Mouse (Mus musculus) hindbrain, embryonic 11.5 days (tissue): ENCODE results near the gene Tacc2. TPM values are rescaled to one million over a fixed set of nuclear protein-coding genes. Genes with fewer than 3 reads are reported as not detected.
A peak's percentile ranks its signal among the peaks of the same experiment; 100 is the strongest.

Experiments used
- ATAC-seq: fragments of 200-750 bp; cut with Nextera tagmentation; 2 replicates; pipeline ENCODE4 v1.8.0; 2017; ENCODE audit warnings: mild to moderate bottlenecking, moderate TSS enrichment, moderate library complexity; ENCODE audit not compliant: low FRiP score
- DNase-seq: peaks from one replicate; pipeline ENCODE4 v3.0.0-alpha.2; 2015; ENCODE audit warnings: low spot score
- H3K27ac ChIP-seq: fragments of 300-500 bp; sonication (generic); 2 replicates; pipeline ENCODE4 v1.5.1; 2014; ENCODE audit warnings: mild to moderate bottlenecking, low read depth, low read length
- H3K27me3 ChIP-seq: fragments of 300-500 bp; sonication (generic); 2 replicates; pipeline ENCODE4 v1.6.1; 2014; ENCODE audit warnings: mild to moderate bottlenecking, low read length, moderate library complexity, mixed read lengths; ENCODE audit not compliant: control insufficient read depth, insufficient read depth
- H3K36me3 ChIP-seq: fragments of 300-500 bp; sonication (generic); 2 replicates; pipeline ENCODE4 v1.6.1; 2014; ENCODE audit warnings: mild to moderate bottlenecking, low read length, moderate library complexity, mixed read lengths; ENCODE audit not compliant: control insufficient read depth, insufficient read depth
- H3K4me1 ChIP-seq: fragments of 300-500 bp; sonication (generic); replicated peaks from 2 replicates; pipeline ENCODE4 v1.6.1; 2014; ENCODE audit warnings: low read length, mixed read lengths; ENCODE audit not compliant: control insufficient read depth, insufficient read depth
- H3K4me2 ChIP-seq: fragments of 300-500 bp; sonication (generic); replicated peaks from 2 replicates; pipeline ENCODE4 v1.6.1; 2014; ENCODE audit warnings: mild to moderate bottlenecking, low read depth, low read length
- H3K4me3 ChIP-seq: fragments of 300-500 bp; sonication (generic); 2 replicates; pipeline ENCODE4 v1.5.1; 2014; ENCODE audit warnings: low read depth, low read length
- H3K9ac ChIP-seq: fragments of 300-500 bp; sonication (generic); 2 replicates; pipeline ENCODE4 v1.6.1; 2014; ENCODE audit warnings: low read depth, low read length
- H3K9me3 ChIP-seq: fragments of 300-500 bp; sonication (generic); 2 replicates; pipeline ENCODE4 v1.6.1; 2016; ENCODE audit warnings: low read length; ENCODE audit not compliant: control insufficient read depth
- WGBS: fragments of 180-500 bp; shearing (Covaris S2); extraction: QIAGEN DNeasy Blood & Tissue Kit; methylation state at CpG from one replicate; pipeline ENCODE4 v1.1.7; 2014; 5-methylcytosine and 5-hydroxymethylcytosine counted together
- polyA plus RNA-seq: library from polyadenylated mRNA; unstranded; fragments of >200 nt; fragmentation: Nextera tagmentation; extraction: Ambion mirVana; gene quantifications from 2 replicates; pipeline ENCODE4 v1.2.1, GENCODE M21; 2014

Tacc2 gene
- polyA plus RNA-seq, 1 experiment from 2014 or later: 46.8 TPM

DNA sequence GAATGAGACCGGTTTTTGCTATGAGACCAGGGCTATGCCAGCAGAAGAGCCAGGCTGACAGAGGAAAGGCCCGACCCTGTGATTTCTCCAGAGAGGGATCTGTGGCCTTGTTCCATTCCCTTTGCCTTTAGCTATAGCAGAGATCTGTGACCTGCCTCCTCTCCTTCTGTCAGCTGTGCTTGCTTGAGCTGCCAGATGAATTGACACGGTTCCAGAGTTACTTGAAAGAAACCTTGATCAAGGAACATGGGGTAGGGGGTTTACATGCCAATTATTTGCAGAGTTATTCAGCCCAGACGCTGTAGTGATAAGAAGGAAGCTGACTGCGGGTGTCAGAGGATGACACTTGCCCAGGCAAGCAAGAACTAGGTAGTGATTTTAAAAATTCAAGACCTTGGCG is 20.3 kb downstream of the Tacc2 start:
- H3K27ac ChIP-seq: no peak overlapping the region
- WGBS: 70% methylated on average over 6 of the region's 6 CpGs
- DNase-seq: no peak
- no peak overlapping the region for H3K4me2 ChIP-seq
- H3K27me3 ChIP-seq: no peaks in the 10 kb centered on the region
- H3K9ac ChIP-seq: no peak overlapping the region
- no peak overlapping the region for H3K4me3 ChIP-seq
- H3K4me1 ChIP-seq: no peaks in the 10 kb centered on the region
- H3K9me3 ChIP-seq: no peaks in the 10 kb centered on the region
- no peaks in the 10 kb centered on the region for H3K36me3 ChIP-seq
- ATAC-seq: no peak

- Histone ChIP-seq H3K4me2 (no peak overlapping the region), H3K9me3 (no peaks in the 10 kb centered on the region), H3K9ac (no peak overlapping the region), H3K4me3 (no peak overlapping the region), H3K36me3 (no peaks in the 10 kb centered on the region), H3K4me1 (no peaks in the 10 kb centered on the region), H3K27ac (no peak overlapping the region), H3K27me3 (no peaks in the 10 kb centered on the region)
- 85% methylated on average over 3 of the region's 3 CpGs for WGBS
- DNase-seq (no peak), ATAC-seq (no peak)
These were observed 22.8 kb downstream of the Tacc2 start for GRCm38 (mm10) chr7:130600074-130600473.

DNA sequence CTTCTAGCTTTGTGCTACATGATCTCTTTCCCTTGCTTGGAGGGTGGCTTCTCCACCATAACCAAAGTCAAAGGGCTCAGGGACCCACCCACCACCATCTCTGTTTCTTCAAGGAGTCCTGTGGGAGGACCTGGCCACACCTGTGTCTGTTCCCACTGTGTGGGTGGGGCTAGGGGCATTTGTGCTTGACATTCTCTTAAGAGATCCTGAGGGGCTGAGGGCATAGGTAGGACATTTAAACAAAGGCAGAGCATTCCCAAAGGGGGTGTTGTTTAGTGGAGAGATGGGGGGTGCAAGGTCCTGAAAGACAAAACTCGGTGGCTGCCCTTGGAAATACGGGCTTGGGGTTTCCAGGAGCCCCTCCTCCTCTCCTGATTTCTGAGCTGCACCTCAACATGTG is 23.3 kb downstream of the Tacc2 start:
- no peaks in the 10 kb centered on the region for H3K9me3 ChIP-seq
- no peak overlapping the region for H3K9ac ChIP-seq
- WGBS: 65% methylated on average over 2 of the region's 2 CpGs
- H3K4me1 ChIP-seq: no peaks in the 10 kb centered on the region
- H3K4me2 ChIP-seq: no peak overlapping the region
- no peak overlapping the region for H3K4me3 ChIP-seq
- H3K27ac ChIP-seq: no peak overlapping the region
- ATAC-seq (no peak), DNase-seq (no peak)
- no peaks in the 10 kb centered on the region for H3K36me3 ChIP-seq
- no peaks in the 10 kb centered on the region for H3K27me3 ChIP-seq

DNA sequence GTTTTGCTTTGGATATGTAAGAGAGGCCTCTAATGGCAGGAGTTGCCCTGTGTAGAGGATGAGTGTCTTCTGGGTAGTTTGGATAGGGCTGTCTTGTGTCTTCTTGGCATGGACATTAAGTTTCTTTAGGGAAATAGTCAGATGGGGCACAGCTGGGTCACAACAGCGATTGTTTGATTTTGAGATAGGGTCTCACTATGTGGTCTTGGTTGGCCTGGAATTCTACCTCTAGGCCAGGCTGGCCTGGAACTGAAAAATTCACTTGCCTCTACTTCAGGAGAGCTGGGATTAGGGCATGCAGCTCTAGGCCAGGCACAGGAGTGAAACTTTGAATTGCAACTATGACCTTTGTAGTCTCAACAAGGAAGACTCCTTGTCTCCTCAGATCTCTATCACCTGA is 25.6 kb downstream of the Tacc2 start:
- DNase-seq (no peak), ATAC-seq (no peak)
- no peak overlapping the region for H3K9ac ChIP-seq
- H3K4me1 ChIP-seq: no peaks in the 10 kb centered on the region
- no peaks in the 10 kb centered on the region for H3K9me3 ChIP-seq
- no peak overlapping the region for H3K4me3 ChIP-seq
- 93% methylated on average over 1 of the region's 1 CpGs for WGBS
- no peaks in the 10 kb centered on the region for H3K27me3 ChIP-seq
- H3K4me2 ChIP-seq: no peak overlapping the region
- no peak overlapping the region for H3K27ac ChIP-seq
- no peaks in the 10 kb centered on the region for H3K36me3 ChIP-seq

DNA sequence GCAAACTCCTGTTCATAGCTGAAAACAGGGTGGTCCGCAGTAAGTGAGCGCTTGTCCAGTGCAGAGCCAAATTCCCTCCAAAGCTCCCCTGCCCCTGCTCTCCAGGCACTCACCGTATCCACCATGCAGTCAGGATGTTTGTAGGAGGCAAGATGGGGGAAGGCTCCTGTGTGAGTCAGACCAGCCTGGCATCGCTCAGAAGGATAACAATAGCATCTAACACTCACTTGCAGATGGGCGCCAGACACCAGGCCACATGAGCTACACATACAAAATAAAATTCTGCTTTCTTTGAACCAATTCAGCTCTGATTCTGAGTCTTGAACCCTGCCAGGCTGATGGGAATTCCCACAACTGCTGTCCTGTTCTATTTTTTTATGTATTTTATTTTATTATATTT is 26.3 kb downstream of the Tacc2 start:
- H3K9ac ChIP-seq: no peak overlapping the region
- WGBS: 88% methylated on average over 5 of the region's 5 CpGs
- no peak overlapping the region for H3K4me3 ChIP-seq
- H3K4me1 ChIP-seq: no peaks in the 10 kb centered on the region
- no peaks in the 10 kb centered on the region for H3K36me3 ChIP-seq
- H3K27ac ChIP-seq: no peak overlapping the region
- no peak overlapping the region for H3K4me2 ChIP-seq
- DNase-seq (no peak), ATAC-seq (no peak)
- H3K27me3 ChIP-seq: no peaks in the 10 kb centered on the region
- H3K9me3 ChIP-seq: no peaks in the 10 kb centered on the region

- DNase-seq: no peak
- Histone ChIP-seq H3K4me3 (no peak overlapping the region), H3K36me3 (no peaks in the 10 kb centered on the region), H3K4me1 (no peaks in the 10 kb centered on the region), H3K9ac (no peak overlapping the region), H3K27ac (no peak overlapping the region), H3K27me3 (no peaks in the 10 kb centered on the region), H3K9me3 (no peaks in the 10 kb centered on the region), H3K4me2 (no peak overlapping the region)
- WGBS: 82% methylated on average over 2 of the region's 2 CpGs
- no peak for ATAC-seq
These were observed 27.2 kb downstream of the Tacc2 start for GRCm38 (mm10) chr7:130604390-130604789.

GRCm38 (mm10) chr7:130605111-130605510 is 27.9 kb downstream of the Tacc2 start:
- ATAC-seq: no peak
- H3K4me2 ChIP-seq: no peak overlapping the region
- no peaks in the 10 kb centered on the region for H3K4me1 ChIP-seq
- peak; percentile 20 for DNase-seq
- no peaks in the 10 kb centered on the region for H3K27me3 ChIP-seq
- no peaks in the 10 kb centered on the region for H3K36me3 ChIP-seq
- 23% methylated on average over 6 of the region's 6 CpGs for WGBS
- no peak overlapping the region for H3K9ac ChIP-seq
- no peak overlapping the region for H3K27ac ChIP-seq
- H3K9me3 ChIP-seq: no peaks in the 10 kb centered on the region
- no peak overlapping the region for H3K4me3 ChIP-seq

GRCm38 (mm10) chr7:130606958-130607357 is 29.7 kb downstream of the Tacc2 start:
- H3K4me2 ChIP-seq: no peak overlapping the region
- H3K4me3 ChIP-seq: no peak overlapping the region
- no peak overlapping the region for H3K9ac ChIP-seq
- no peaks in the 10 kb centered on the region for H3K36me3 ChIP-seq
- H3K9me3 ChIP-seq: no peaks in the 10 kb centered on the region
- H3K4me1 ChIP-seq: no peaks in the 10 kb centered on the region
- ATAC-seq: no peak
- no peak for DNase-seq
- 92% methylated on average over 4 of the region's 4 CpGs for WGBS
- H3K27me3 ChIP-seq: no peaks in the 10 kb centered on the region
- H3K27ac ChIP-seq: no peak overlapping the region

DNA sequence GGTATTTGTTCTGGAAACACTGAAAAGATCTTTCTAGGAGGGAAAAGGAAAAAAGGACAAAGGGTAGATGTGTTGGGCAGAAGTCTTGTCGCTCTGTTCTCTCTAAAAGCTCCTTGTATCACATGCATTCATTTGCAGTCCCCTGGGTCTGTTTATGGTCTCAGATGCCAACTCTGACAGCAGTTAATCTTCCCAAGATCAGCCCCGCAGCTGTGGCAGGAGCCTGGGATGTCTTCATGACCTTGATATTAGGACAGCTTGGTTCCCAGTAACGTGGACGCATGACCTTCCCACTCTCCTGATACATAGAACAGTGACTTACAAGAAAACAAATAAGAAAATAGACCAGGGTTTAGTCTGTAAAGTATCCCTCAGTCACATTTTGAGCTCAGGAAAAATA is 36.7 kb downstream of the Tacc2 start:
- ATAC-seq (no peak), DNase-seq (no peak)
- Histone ChIP-seq H3K27me3 (no peaks in the 10 kb centered on the region), H3K36me3 (no peaks in the 10 kb centered on the region), H3K27ac (no peak overlapping the region), H3K4me3 (no peak overlapping the region), H3K4me1 (no peaks in the 10 kb centered on the region), H3K4me2 (no peak overlapping the region), H3K9ac (no peak overlapping the region), H3K9me3 (no peaks in the 10 kb centered on the region)
- WGBS: 62% methylated on average over 4 of the region's 4 CpGs
